Mouse (Mus musculus): Measurements from ENCODE around the gene Flad1.

Flad1 gene

GRCm38 (mm10) chr3:89395419-89395805 is 16.3 kb downstream of the Flad1 start:
- no peak for DNase-seq

GRCm38 (mm10) chr3:89394894-89395256 is 16.8 kb downstream of the Flad1 start:
- peak; percentile 93 for DNase-seq

- DNase-seq = peak; percentile 93
These were observed 17.4 kb downstream of the Flad1 start, which contains the start of gene Zbtb7b for GRCm38 (mm10) chr3:89394006-89394893. Gene Zbtb7b, minus strand, starts transcription at chr3:89394776.

GRCm38 (mm10) chr3:89393605-89394004 is 18.1 kb downstream of the Flad1 start:
- DNase-seq = peak; percentile 99

- peak; percentile 70 for DNase-seq
These were observed 18.8 kb downstream of the Flad1 start for GRCm38 (mm10) chr3:89392871-89393311.

GRCm38 (mm10) chr3:89391663-89392511 is 19.8 kb downstream of the Flad1 start:
- DNase-seq = peak; percentile 85

GRCm38 (mm10) chr3:89390699-89391662 is 20.7 kb downstream of the Flad1 start:
- peak; percentile 40 for DNase-seq

- DNase-seq = peak; percentile 47
These were observed 21.6 kb downstream of the Flad1 start for GRCm38 (mm10) chr3:89390111-89390515.

- peak; percentile 42 for DNase-seq
These were observed 22.5 kb downstream of the Flad1 start for GRCm38 (mm10) chr3:89388901-89389740.

GRCm38 (mm10) chr3:89388134-89388881 is 23.4 kb downstream of the Flad1 start:
- peak; percentile 68 for DNase-seq

GRCm38 (mm10) chr3:89387632-89388031 is 24.0 kb downstream of the Flad1 start:
- DNase-seq = no peak

- DNase-seq = no peak
These were observed 24.9 kb downstream of the Flad1 start for GRCm38 (mm10) chr3:89386438-89387420.

GRCm38 (mm10) chr3:89385451-89385850 is 26.2 kb downstream of the Flad1 start:
- no peak for DNase-seq

- peak; percentile 16 for DNase-seq
These were observed 27.2 kb downstream of the Flad1 start for GRCm38 (mm10) chr3:89384331-89385076.

GRCm38 (mm10) chr3:89383651-89384255 is 27.9 kb downstream of the Flad1 start:
- no peak for DNase-seq

GRCm38 (mm10) chr3:89382950-89383349 is 28.7 kb downstream of the Flad1 start:
- DNase-seq = no peak

- DNase-seq = no peak
These were observed 29.4 kb downstream of the Flad1 start for GRCm38 (mm10) chr3:89382033-89382882.
